Mouse (Mus musculus): ENCODE results near the gene Cd93. TPM values are rescaled to one million over a fixed set of nuclear protein-coding genes. Genes with fewer than 3 reads are reported as not detected.
A peak's percentile ranks its signal among the peaks of the same experiment; 100 is the strongest.

The Cd93 gene
- polyA plus RNA-seq, 1 experiment, result 0.07 TPM

- Histone ChIP-seq H3ac (ENCODE audit: control insufficient read depth, insufficient read length, low read depth) (no peak overlapping the region), H3K27me3 (ENCODE audit: control insufficient read depth, insufficient read depth, insufficient read length) (no peaks in the 10 kb centered on the region), H3K79me2 (ENCODE audit: control insufficient read depth, insufficient read depth) (no peaks in the 10 kb centered on the region), H3K79me3 (ENCODE audit: low read depth) (no peaks in the 10 kb centered on the region), H3K36me3 (ENCODE audit: control insufficient read depth, insufficient read depth) (no peaks in the 10 kb centered on the region), H3K4me3 (ENCODE audit: insufficient read depth, poor library complexity, severe bottlenecking) (no peak overlapping the region)
- TF ChIP-seq CTCF (IDR thresholded peaks at IDR 0.05; ENCODE audit: control insufficient read depth, insufficient read depth, insufficient read length) (no peak), MYOG (IDR thresholded peaks at IDR 0.05; ENCODE audit: control insufficient read depth, extremely low read depth, insufficient read length) (no peak), MAX (IDR thresholded peaks at IDR 0.05) (no peak), USF1 (IDR thresholded peaks at IDR 0.05; ENCODE audit: low read depth) (no peak), MYOD1 (IDR thresholded peaks at IDR 0.05; ENCODE audit: control insufficient read depth, insufficient read length, low read depth) (no peak), FOSL1 (IDR thresholded peaks at IDR 0.05; ENCODE audit: insufficient read depth, low read length, poor library complexity, severe bottlenecking) (no peak), CEBPB (IDR thresholded peaks at IDR 0.05; ENCODE audit: low read depth) (no peak)
Measured at GRCm38 (mm10) chr2:148398901-148399685, 44.3 kb downstream of the Cd93 start.

GRCm38 (mm10) chr2:148397784-148398100 lies 45.6 kb downstream of the Cd93 start:
- no peaks in the 10 kb centered on the region for H3K79me2 ChIP-seq (ENCODE audit: control insufficient read depth, insufficient read depth)
- H3K4me3 ChIP-seq (ENCODE audit: insufficient read depth, poor library complexity, severe bottlenecking), result no peak overlapping the region
- no peaks in the 10 kb centered on the region for H3K27me3 ChIP-seq (ENCODE audit: control insufficient read depth, insufficient read depth, insufficient read length)
- H3K36me3 ChIP-seq (ENCODE audit: control insufficient read depth, insufficient read depth), result no peaks in the 10 kb centered on the region
- TF ChIP-seq CEBPB (IDR thresholded peaks at IDR 0.05; ENCODE audit: low read depth) (no peak), MYOD1 (IDR thresholded peaks at IDR 0.05; ENCODE audit: control insufficient read depth, insufficient read length, low read depth) (peak; percentile 92), FOSL1 (IDR thresholded peaks at IDR 0.05; ENCODE audit: insufficient read depth, low read length, poor library complexity, severe bottlenecking) (no peak)
- no peaks in the 10 kb centered on the region for H3K79me3 ChIP-seq (ENCODE audit: low read depth)
- H3ac ChIP-seq (ENCODE audit: control insufficient read depth, insufficient read length, low read depth), result no peak overlapping the region

- H3K4me3 ChIP-seq (ENCODE audit: insufficient read depth, poor library complexity, severe bottlenecking), result no peak overlapping the region
- H3ac ChIP-seq (ENCODE audit: control insufficient read depth, insufficient read length, low read depth), result peak overlapping the region; percentile 25
- no peaks in the 10 kb centered on the region for H3K79me3 ChIP-seq (ENCODE audit: low read depth)
- no peaks in the 10 kb centered on the region for H3K79me2 ChIP-seq (ENCODE audit: control insufficient read depth, insufficient read depth)
- TF ChIP-seq USF1 (IDR thresholded peaks at IDR 0.05; ENCODE audit: low read depth) (no peak), FOSL1 (IDR thresholded peaks at IDR 0.05; ENCODE audit: insufficient read depth, low read length, poor library complexity, severe bottlenecking) (no peak), CEBPB (IDR thresholded peaks at IDR 0.05; ENCODE audit: low read depth) (no peak), MYOG (IDR thresholded peaks at IDR 0.05; ENCODE audit: control insufficient read depth, extremely low read depth, insufficient read length) (no peak), CTCF (IDR thresholded peaks at IDR 0.05; ENCODE audit: control insufficient read depth, insufficient read depth, insufficient read length) (no peak), MAX (IDR thresholded peaks at IDR 0.05) (no peak), MYOD1 (IDR thresholded peaks at IDR 0.05; ENCODE audit: control insufficient read depth, insufficient read length, low read depth) (no peak)
- no peaks in the 10 kb centered on the region for H3K36me3 ChIP-seq (ENCODE audit: control insufficient read depth, insufficient read depth)
- no peaks in the 10 kb centered on the region for H3K27me3 ChIP-seq (ENCODE audit: control insufficient read depth, insufficient read depth, insufficient read length)
Measured at GRCm38 (mm10) chr2:148397015-148397783, 46.2 kb downstream of the Cd93 start.

- Histone ChIP-seq H3K79me2 (ENCODE audit: control insufficient read depth, insufficient read depth) (no peaks in the 10 kb centered on the region), H3K36me3 (ENCODE audit: control insufficient read depth, insufficient read depth) (no peaks in the 10 kb centered on the region), H3ac (ENCODE audit: control insufficient read depth, insufficient read length, low read depth) (no peak overlapping the region), H3K27me3 (ENCODE audit: control insufficient read depth, insufficient read depth, insufficient read length) (no peaks in the 10 kb centered on the region), H3K79me3 (ENCODE audit: low read depth) (no peaks in the 10 kb centered on the region), H3K4me3 (ENCODE audit: insufficient read depth, poor library complexity, severe bottlenecking) (no peak overlapping the region)
- no peak for TF ChIP-seq FOSL1 (IDR thresholded peaks at IDR 0.05; ENCODE audit: insufficient read depth, low read length, poor library complexity, severe bottlenecking)
- TF ChIP-seq USF1 (IDR thresholded peaks at IDR 0.05; ENCODE audit: low read depth), result no peak
Measured at GRCm38 (mm10) chr2:148396209-148396608, 47.2 kb downstream of the Cd93 start.

- TF ChIP-seq CTCF (IDR thresholded peaks at IDR 0.05; ENCODE audit: control insufficient read depth, insufficient read depth, insufficient read length) (no peak), FOSL1 (IDR thresholded peaks at IDR 0.05; ENCODE audit: insufficient read depth, low read length, poor library complexity, severe bottlenecking) (no peak), CEBPB (IDR thresholded peaks at IDR 0.05; ENCODE audit: low read depth) (no peak), MYOD1 (IDR thresholded peaks at IDR 0.05; ENCODE audit: control insufficient read depth, insufficient read length, low read depth) (no peak), USF1 (IDR thresholded peaks at IDR 0.05; ENCODE audit: low read depth) (no peak), MYOG (IDR thresholded peaks at IDR 0.05; ENCODE audit: control insufficient read depth, extremely low read depth, insufficient read length) (no peak), MAX (IDR thresholded peaks at IDR 0.05) (no peak)
- no peaks in the 10 kb centered on the region for H3K27me3 ChIP-seq (ENCODE audit: control insufficient read depth, insufficient read depth, insufficient read length)
- H3K79me2 ChIP-seq (ENCODE audit: control insufficient read depth, insufficient read depth), result no peaks in the 10 kb centered on the region
- H3K36me3 ChIP-seq (ENCODE audit: control insufficient read depth, insufficient read depth), result no peaks in the 10 kb centered on the region
- H3ac ChIP-seq (ENCODE audit: control insufficient read depth, insufficient read length, low read depth), result no peak within 1 kb of the TSS
- no peaks in the 10 kb centered on the region for H3K79me3 ChIP-seq (ENCODE audit: low read depth)
- no peak within 1 kb of the TSS for H3K4me3 ChIP-seq (ENCODE audit: insufficient read depth, poor library complexity, severe bottlenecking)
Measured at GRCm38 (mm10) chr2:148395131-148396051, 48.0 kb downstream of the Cd93 start, which contains the start of gene Sstr4. Gene Sstr4 (plus strand): TSS chr2:148395344.

Measured in C2C12 (cell line).